Mouse (Mus musculus): ENCODE results near the gene Ttf1.

- TF ChIP-seq GATA1 (IDR thresholded peaks at IDR 0.05; ENCODE audit: borderline replicate concordance, low read length) (no peak), FLI1 (IDR thresholded peaks at IDR 0.05; ENCODE audit: low read length) (no peak)
These were observed 28.1 kb upstream of the Ttf1 start for GRCm38 (mm10) chr2:29031951-29032350.
